Mouse (Mus musculus): ENCODE data around the gene Hist1h3h. TPM values are rescaled to one million over a fixed set of nuclear protein-coding genes. Genes with fewer than 3 reads are reported as not detected.
"Not testable (repeated sequence)": the region's sequence is repeated elsewhere in the genome, so short reads cannot be mapped to it uniquely, and the experiment has no call there.

Hist1h3h gene
- 2.9 TPM in 1 of 2 replicates, not detected in the other for polyA plus RNA-seq (2012; rRNA removed)

GRCm38 (mm10) chr13:21717397-21718357, at the start of gene Hist1h3h:
TSS of gene Hist1h3h (plus strand) at chr13:21717659.
- peak within 1 kb of the TSS; percentile 39 for H3K4me3 ChIP-seq (replicated peaks; ENCODE audit: insufficient read depth, low read depth, low read length)
- peak; percentile 77 to 82 for DNase-seq
- WGBS, result 5% methylated on average over 29 of the region's 56 CpGs
- not testable (repeated sequence) for H3K27me3 ChIP-seq (ENCODE audit: control insufficient read depth, insufficient read depth, low read length); H3K27ac ChIP-seq (ENCODE audit: insufficient read depth, low read length); H3K4me1 ChIP-seq (ENCODE audit: control insufficient read depth, insufficient read depth, low read length)
- peak; percentile 64; the same call in 1 of the 2 replicates for TF ChIP-seq POLR2A (IDR thresholded peaks at IDR 0.05; ENCODE audit: borderline replicate concordance, insufficient read depth, low read length)

- Histone ChIP-seq H3K4me3 (replicated peaks; ENCODE audit: insufficient read depth, low read depth, low read length) (no peak within 1 kb of the TSS), H3K27ac (ENCODE audit: insufficient read depth, low read length) (no peak within 1 kb of the TSS), H3K27me3 (ENCODE audit: control insufficient read depth, insufficient read depth, low read length) (no peaks in the 10 kb centered on the region), H3K4me1 (ENCODE audit: control insufficient read depth, insufficient read depth, low read length) (no peaks in the 10 kb centered on the region)
- no peak for DNase-seq
- TF ChIP-seq POLR2A (IDR thresholded peaks at IDR 0.05; ENCODE audit: borderline replicate concordance, insufficient read depth, low read length) (no peak), CTCF (IDR thresholded peaks at IDR 0.05; ENCODE audit: borderline replicate concordance, insufficient read depth, low read depth, low read length) (no peak)
- WGBS, result 81% methylated on average over 2 of the region's 2 CpGs
Observed at GRCm38 (mm10) chr13:21677305-21677704, 40.2 kb upstream of the Hist1h3h start, which contains the start of gene Olfr1360. TSS of gene Olfr1360 (minus strand) at chr13:21677405.

GRCm38 (mm10) chr13:21697811-21698210, 19.6 kb upstream of the Hist1h3h start, which contains the start of gene Olfr1359:
TSS of gene Olfr1359 (plus strand) at chr13:21698111.
- H3K4me3 ChIP-seq (replicated peaks; ENCODE audit: insufficient read depth, low read depth, low read length), result no peak within 1 kb of the TSS
- no peak for DNase-seq
- TF ChIP-seq CTCF (IDR thresholded peaks at IDR 0.05; ENCODE audit: borderline replicate concordance, insufficient read depth, low read depth, low read length), result no peak
- no peak for TF ChIP-seq POLR2A (IDR thresholded peaks at IDR 0.05; ENCODE audit: borderline replicate concordance, insufficient read depth, low read length)
- H3K4me1 ChIP-seq (ENCODE audit: control insufficient read depth, insufficient read depth, low read length), result no peaks in the 10 kb centered on the region
- no peak within 1 kb of the TSS for H3K27ac ChIP-seq (ENCODE audit: insufficient read depth, low read length)
- H3K27me3 ChIP-seq (ENCODE audit: control insufficient read depth, insufficient read depth, low read length), result no peaks in the 10 kb centered on the region

- TF ChIP-seq POLR2A (IDR thresholded peaks at IDR 0.05; ENCODE audit: borderline replicate concordance, insufficient read depth, low read length), result no peak
- TF ChIP-seq CTCF (IDR thresholded peaks at IDR 0.05; ENCODE audit: borderline replicate concordance, insufficient read depth, low read depth, low read length), result no peak
- 71% methylated on average over 4 of the region's 4 CpGs for WGBS
- DNase-seq, result no peak
- no peak overlapping the region for H3K4me3 ChIP-seq (replicated peaks; ENCODE audit: insufficient read depth, low read depth, low read length)
- H3K27ac ChIP-seq (ENCODE audit: insufficient read depth, low read length), result no peak overlapping the region
- no peaks in the 10 kb centered on the region for H3K4me1 ChIP-seq (ENCODE audit: control insufficient read depth, insufficient read depth, low read length)
- no peaks in the 10 kb centered on the region for H3K27me3 ChIP-seq (ENCODE audit: control insufficient read depth, insufficient read depth, low read length)
Observed at GRCm38 (mm10) chr13:21706669-21707068, 10.8 kb upstream of the Hist1h3h start.

- WGBS, result under 1% methylated on average over 32 of the region's 32 CpGs
- TF ChIP-seq POLR2A (IDR thresholded peaks at IDR 0.05; ENCODE audit: borderline replicate concordance, insufficient read depth, low read length), result no peak
- TF ChIP-seq CTCF (IDR thresholded peaks at IDR 0.05; ENCODE audit: borderline replicate concordance, insufficient read depth, low read depth, low read length), result peak; percentile 76
- DNase-seq, result peak; percentile 86 to 92
- no peak overlapping the region for H3K27ac ChIP-seq (ENCODE audit: insufficient read depth, low read length)
- H3K4me3 ChIP-seq (replicated peaks; ENCODE audit: insufficient read depth, low read depth, low read length), result peak overlapping the region; percentile 92
- no peaks in the 10 kb centered on the region for H3K27me3 ChIP-seq (ENCODE audit: control insufficient read depth, insufficient read depth, low read length)
- H3K4me1 ChIP-seq (ENCODE audit: control insufficient read depth, insufficient read depth, low read length), result no peaks in the 10 kb centered on the region
Observed at GRCm38 (mm10) chr13:21710031-21710711, 7.3 kb upstream of the Hist1h3h start.

GRCm38 (mm10) chr13:21710821-21711525, 6.5 kb upstream of the Hist1h3h start:
- H3K27ac ChIP-seq (ENCODE audit: insufficient read depth, low read length), result no peak overlapping the region
- no peaks in the 10 kb centered on the region for H3K27me3 ChIP-seq (ENCODE audit: control insufficient read depth, insufficient read depth, low read length)
- 4% methylated on average over 22 of the region's 22 CpGs for WGBS
- TF ChIP-seq CTCF (IDR thresholded peaks at IDR 0.05; ENCODE audit: borderline replicate concordance, insufficient read depth, low read depth, low read length), result no peak
- peak; percentile 79 to 84 for DNase-seq
- no peaks in the 10 kb centered on the region for H3K4me1 ChIP-seq (ENCODE audit: control insufficient read depth, insufficient read depth, low read length)
- H3K4me3 ChIP-seq (replicated peaks; ENCODE audit: insufficient read depth, low read depth, low read length), result peak overlapping the region; percentile 92

GRCm38 (mm10) chr13:21711698-21712097, 5.8 kb upstream of the Hist1h3h start:
- 33% methylated on average over 4 of the region's 4 CpGs for WGBS
- no peaks in the 10 kb centered on the region for H3K4me1 ChIP-seq (ENCODE audit: control insufficient read depth, insufficient read depth, low read length)
- TF ChIP-seq POLR2A (IDR thresholded peaks at IDR 0.05; ENCODE audit: borderline replicate concordance, insufficient read depth, low read length) (no peak), CTCF (IDR thresholded peaks at IDR 0.05; ENCODE audit: borderline replicate concordance, insufficient read depth, low read depth, low read length) (no peak)
- H3K27ac ChIP-seq (ENCODE audit: insufficient read depth, low read length), result no peak overlapping the region
- H3K4me3 ChIP-seq (replicated peaks; ENCODE audit: insufficient read depth, low read depth, low read length), result no peak overlapping the region
- DNase-seq, result no peak
- H3K27me3 ChIP-seq (ENCODE audit: control insufficient read depth, insufficient read depth, low read length), result no peaks in the 10 kb centered on the region
